Mouse (Mus musculus) fat pad, adult 2 months (tissue): ENCODE results near the gene B830017H08Rik.

Experiments used
- DNase-seq: peaks from one replicate; pipeline ENCODE4 v3.0.0-alpha.2; 2011; ENCODE audit warnings: low read depth, low spot score; ENCODE audit errors: extremely low read depth

Gene B830017H08Rik

GRCm38 (mm10) chr16:17848928-17849327 is 16.0 kb downstream of the B830017H08Rik start:
- DNase-seq, result no peak

- no peak for DNase-seq
Observed at GRCm38 (mm10) chr16:17849486-17849885, 16.6 kb downstream of the B830017H08Rik start.

GRCm38 (mm10) chr16:17851331-17851730 is 18.4 kb downstream of the B830017H08Rik start:
- no peak for DNase-seq

GRCm38 (mm10) chr16:17851860-17852259 is 18.9 kb downstream of the B830017H08Rik start:
- DNase-seq, result no peak

GRCm38 (mm10) chr16:17853263-17853662 is 20.3 kb downstream of the B830017H08Rik start:
- DNase-seq, result no peak

- DNase-seq, result no peak
Observed at GRCm38 (mm10) chr16:17857157-17857556, 24.2 kb downstream of the B830017H08Rik start.

GRCm38 (mm10) chr16:17858592-17858991 is 25.7 kb downstream of the B830017H08Rik start:
- DNase-seq, result no peak

- no peak for DNase-seq
Observed at GRCm38 (mm10) chr16:17865293-17865692, 32.4 kb downstream of the B830017H08Rik start.

GRCm38 (mm10) chr16:17865770-17866169 is 32.8 kb downstream of the B830017H08Rik start:
- no peak for DNase-seq

GRCm38 (mm10) chr16:17871248-17871647 is 38.3 kb downstream of the B830017H08Rik start:
- no peak for DNase-seq

- no peak for DNase-seq
Observed at GRCm38 (mm10) chr16:17872995-17873394, 40.1 kb downstream of the B830017H08Rik start.

GRCm38 (mm10) chr16:17875174-17875573 is 42.3 kb downstream of the B830017H08Rik start:
- no peak for DNase-seq

- no peak for DNase-seq
Observed at GRCm38 (mm10) chr16:17876096-17876495, 43.2 kb downstream of the B830017H08Rik start.

- no peak for DNase-seq
Observed at GRCm38 (mm10) chr16:17879571-17879970, 46.6 kb downstream of the B830017H08Rik start.

GRCm38 (mm10) chr16:17882196-17882595 is 49.3 kb downstream of the B830017H08Rik start:
- no peak for DNase-seq

- DNase-seq, result no peak
Observed at GRCm38 (mm10) chr16:17884116-17884515, 51.2 kb downstream of the B830017H08Rik start.
